Mouse (Mus musculus) left cerebral cortex, adult 11 months (tissue): ENCODE measurements at regions not wholly inside any gene's neighbourhood (a gene's known extent, or its start where the extent isn't known, plus 50 kb on each side); places are given as distances from the start of the nearest gene placed in this dataset.

Experiments used
- DNase-seq: peaks from one replicate; pipeline ENCODE4 v3.0.0; 2022; ENCODE audit warnings: low spot score

DNA sequence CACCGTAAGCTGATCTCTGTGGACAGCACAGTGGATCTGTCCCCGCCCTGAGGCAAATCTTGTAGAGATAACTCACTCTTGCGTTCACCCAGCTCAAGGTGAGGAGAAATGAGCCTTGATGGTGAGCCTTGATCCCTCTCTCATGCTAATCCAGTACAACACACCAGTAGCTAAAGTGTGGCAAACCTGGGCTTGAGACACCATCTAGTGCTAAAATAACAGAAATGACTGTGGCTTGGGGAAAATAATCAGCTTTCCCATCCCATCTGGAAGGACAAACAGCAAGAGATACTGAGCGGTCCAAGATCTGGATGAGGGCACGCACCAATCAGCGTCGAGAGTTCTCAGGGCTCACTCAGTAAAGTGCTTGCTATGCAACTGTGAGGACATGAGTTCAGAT is 50.9 kb upstream of the Cbln4 start:
- DNase-seq, result no peak

DNA sequence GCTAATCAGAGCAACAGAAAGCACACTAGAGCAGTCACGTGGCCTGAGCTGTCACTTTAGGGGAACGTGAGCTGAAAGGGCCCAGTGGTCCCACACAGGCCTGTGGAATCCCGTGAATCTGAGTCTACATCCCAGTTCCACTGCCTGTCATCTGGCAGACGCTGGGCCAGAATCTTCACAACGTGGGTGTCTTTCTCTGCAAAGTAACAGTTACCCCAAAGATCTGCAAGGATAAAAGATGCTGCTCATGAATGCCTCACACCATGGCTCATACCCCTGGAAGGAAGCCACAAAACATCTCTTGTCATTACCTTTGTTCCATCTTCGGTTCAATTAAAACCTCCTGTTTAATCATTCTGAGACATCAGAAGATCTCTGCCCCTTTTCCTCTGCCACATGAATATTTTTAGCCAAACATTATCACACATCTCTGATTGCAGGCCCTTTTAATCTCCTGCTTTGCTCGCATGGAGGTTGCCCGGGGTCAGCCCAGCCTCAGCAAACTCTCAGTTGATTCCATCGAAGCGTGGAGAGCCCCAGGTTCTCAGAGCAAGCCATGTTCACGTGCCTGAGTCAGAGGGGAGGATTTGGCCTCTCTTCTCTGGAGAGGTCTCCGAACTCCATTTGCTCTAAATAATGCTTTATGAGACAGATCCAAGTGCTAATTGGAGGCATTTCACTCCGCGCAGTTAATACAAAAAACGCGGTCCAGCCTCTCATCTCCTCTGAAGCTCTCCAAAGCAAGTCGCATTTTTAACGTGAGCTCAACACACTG is 60.8 kb upstream of the Cbln4 start:
- peak; percentile 24 for DNase-seq

DNA sequence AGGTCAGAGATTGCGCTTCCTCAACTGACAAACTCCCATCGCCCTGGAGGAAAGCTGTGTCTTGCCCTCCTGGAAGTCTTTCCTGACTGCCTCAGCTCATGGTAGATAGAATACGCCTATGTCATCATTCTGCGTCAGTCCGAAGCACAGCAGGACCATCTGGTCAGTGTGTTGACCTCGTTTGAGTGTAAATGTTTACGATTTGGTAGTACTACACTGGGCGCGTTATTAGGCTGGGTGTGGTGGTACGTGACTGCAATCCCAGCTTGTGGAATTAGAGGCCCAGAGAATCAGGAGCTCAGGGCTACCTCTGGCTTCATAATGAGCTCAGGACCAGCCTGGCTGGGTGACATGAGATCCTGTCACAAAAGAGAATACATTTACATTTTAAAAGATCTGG is 62.0 kb upstream of the Cbln4 start:
- no peak for DNase-seq

DNA sequence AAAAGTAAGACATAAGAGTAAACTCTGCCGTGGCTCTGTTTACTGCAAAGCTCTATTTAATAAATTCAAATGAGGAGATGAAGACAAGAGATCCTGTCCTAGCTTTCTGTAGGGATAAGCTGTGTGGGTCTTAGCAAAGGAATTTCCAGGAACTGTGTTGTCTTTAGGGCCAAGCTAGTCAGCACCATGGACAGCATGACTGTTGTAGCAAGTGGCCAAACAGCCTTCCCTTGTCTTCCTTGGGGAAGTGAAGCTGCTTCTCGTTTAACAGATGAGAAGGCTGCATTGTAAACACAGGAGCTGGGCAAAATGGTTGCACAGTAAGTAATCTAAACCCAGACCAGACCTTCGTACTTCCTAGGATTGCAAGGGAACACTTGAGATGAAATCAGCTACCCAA is 67.4 kb upstream of the Cbln4 start:
- DNase-seq, result no peak

DNA sequence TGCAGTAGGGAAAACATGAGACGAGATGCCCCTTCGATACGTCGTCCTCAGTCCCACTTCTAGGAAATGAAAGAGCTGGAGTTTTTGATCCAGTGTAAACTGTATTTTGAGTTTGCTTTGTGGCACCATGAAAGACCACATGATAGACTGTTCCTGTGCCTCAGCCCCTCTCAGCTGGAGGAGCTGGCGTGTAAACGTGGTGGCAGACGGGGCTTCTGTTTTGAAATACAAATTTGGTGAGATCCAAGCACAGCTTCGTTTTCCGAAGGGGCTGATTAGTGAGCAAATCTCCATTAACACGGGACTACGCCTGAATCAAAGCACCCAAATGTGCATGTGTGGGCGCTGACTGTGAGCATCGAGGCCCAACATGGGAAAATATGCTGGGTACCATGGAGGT is 70.4 kb upstream of the Cbln4 start:
- DNase-seq, result no peak

DNA sequence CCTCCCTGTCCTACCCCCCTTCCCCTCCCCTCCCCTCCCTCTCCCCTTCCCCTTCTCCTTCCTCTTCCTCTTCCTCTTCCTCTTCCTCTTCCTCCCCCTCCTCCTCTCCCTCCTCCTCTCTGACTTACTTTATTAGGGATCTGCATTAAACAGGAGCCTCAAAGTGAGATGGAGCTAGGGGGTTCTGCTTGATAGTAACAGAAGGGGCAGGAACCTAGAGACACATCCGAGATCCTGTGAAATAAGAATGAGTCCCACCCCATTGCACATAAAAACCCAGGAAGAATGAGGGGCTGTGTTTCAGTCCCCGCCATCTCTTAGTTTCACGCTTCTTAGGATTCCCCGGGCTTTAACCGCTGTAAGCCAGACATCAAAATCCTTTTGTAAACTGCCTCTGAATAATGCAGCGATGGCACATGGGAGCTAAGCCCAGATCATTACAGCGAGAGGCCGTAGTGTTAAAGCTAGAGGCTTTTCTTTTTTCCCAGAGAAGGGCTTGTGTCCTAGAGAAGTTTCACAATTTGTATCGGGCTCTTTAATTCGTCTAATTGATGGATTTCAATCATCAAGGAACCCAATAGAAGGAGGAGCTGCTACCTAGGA is 72.4 kb upstream of the Cbln4 start:
- DNase-seq, result no peak

DNA sequence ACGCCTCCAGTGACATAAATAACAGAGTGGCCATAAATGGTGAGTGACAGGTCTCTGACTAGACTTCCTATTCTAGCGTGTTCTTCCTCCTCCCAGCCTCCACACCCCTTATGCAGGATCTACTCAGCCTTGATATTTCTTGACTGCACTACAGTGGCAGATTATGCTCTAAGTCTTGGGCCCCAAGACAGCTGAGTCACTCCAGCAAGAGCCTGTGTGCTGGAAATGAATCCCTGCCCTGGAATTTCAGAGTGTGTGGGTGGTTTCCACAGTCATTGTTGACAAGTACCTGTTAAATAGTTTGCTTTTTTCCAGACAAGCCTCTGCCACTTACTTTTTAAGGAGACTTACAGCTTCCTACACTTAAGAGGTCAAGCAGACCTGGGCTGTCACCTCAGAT is 84.3 kb upstream of the Cbln4 start:
- no peak for DNase-seq

DNA sequence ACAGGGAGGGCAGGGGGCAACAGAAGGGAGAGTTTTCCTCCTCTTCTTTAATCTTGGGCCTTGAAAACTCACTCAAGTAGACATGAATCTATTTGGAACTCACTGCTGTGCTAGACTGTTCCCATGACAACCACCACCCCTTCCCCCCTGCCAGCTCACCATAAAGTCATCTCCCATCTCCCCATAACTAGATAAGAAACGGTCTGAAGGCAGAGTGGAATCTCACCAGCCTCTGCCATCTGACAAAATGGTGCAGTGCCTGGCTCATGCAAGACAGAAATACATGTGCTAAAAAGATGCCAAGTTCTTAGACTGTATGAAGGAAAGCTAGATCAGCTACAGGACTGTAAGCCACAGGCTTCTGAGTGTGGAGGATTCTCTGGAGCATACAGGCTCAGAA is 88.0 kb upstream of the Cbln4 start:
- DNase-seq, result no peak

DNA sequence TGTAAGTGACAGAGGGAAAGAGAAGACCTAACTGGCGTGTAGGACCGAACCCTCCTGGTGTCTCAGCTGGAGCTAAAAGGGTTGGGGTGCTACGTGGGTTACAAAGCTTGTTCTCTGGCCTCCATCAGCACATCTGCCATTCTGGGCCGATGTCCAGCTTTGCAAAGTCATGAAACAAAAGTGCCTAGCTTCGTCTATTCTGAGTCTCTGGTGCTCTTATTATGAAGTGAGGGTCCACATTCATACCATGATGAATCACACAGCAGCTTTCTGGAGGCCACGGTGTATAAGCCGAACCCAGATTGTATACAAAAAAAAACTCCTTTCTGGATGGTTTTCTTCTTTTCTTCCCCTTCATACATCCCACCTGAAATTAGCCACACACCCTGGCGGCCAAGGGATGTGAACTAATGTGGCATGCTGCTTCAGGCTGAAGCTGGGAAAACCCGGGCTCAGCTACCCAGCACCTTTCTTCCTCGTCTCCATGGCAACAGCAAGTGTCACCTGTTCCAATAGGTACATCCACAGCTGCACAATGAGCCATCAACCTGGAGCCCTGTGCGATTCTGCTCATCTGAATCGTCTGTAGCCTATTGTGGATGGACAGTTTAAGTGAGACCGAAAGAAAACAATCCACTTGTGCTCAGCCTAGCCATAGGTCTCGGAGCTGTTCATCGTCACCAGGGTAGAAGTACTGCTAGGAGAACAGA is 89.5 kb upstream of the Cbln4 start:
- DNase-seq, result no peak

DNA sequence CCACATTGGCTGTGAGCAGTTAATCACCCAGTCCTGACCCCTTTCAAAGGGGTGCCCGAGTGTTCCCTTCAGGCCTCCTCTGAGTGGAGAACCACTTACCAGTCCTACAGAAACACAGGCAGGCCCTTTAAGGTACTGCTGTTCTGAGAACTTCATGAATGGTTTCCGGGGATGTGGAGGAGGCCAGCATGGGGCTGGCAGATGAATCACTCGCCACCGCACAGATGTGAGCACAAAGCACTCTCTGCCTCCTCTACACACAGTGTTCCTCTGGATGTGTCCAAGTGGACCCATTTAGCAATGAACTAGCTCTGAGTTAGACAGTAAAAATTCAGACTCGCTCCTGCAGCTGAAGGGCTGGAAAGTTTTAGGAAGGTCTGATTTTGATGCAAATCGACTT is 96.8 kb upstream of the Cbln4 start:
- DNase-seq, result no peak

DNA sequence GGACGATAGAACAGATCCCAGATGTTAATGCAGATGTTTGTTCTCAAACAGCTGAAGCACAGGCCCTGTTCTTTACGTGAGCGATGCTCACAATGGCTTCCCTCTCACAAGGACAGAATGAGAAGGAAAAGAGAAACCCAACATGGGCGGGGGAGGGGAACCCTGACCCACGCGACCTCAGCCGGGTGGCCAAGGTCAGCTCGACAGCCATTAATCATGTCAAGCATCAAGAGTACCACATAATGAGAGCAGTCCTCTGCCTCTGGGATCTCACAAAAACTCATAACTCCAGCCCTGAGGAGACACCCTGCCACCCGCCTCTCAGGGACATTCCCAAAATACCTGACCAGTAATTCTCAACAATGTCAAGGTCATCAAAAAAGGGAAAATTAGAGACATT is 100.0 kb upstream of the Cbln4 start:
- no peak for DNase-seq

DNA sequence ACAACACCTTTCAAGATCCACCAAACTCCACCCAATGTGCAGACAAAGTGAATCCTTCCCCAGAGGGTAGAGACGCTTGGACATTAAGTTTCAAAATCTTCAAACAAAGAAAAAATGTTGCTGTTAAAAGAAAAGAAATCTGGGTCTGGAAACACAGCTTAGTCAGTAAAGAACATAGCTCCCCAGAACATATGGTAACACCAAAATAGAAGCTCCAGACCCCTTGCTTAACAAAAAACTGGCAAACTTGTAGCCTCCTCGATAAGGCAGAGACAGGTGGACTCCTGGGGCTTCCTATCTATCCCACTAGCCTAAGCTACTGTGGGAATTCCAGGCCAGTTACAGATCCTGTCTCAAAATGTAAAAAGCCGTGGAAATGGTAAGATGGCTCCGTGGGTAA is 99.6 kb upstream of the Mc3r start:
- DNase-seq, result no peak

DNA sequence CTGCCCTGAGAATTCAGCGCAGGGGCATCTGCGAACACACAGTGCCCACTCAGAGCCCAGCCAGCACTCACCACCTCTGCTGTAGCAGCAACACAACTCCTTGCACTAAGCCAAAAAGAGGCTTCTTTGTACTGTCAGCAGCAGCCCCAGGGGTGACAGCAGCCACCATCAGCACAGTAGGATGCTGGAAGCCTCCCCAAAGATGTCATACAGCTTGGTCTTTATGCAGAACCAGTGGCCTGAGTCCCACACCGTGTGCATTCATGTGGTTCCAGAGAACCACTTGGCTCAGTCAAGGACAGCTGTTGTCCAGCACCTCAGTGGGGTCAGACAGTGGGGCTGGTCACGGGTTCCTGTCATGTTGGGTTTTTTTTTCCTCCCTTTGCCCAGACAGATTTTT is 98.6 kb upstream of the Mc3r start:
- DNase-seq, result no peak

DNA sequence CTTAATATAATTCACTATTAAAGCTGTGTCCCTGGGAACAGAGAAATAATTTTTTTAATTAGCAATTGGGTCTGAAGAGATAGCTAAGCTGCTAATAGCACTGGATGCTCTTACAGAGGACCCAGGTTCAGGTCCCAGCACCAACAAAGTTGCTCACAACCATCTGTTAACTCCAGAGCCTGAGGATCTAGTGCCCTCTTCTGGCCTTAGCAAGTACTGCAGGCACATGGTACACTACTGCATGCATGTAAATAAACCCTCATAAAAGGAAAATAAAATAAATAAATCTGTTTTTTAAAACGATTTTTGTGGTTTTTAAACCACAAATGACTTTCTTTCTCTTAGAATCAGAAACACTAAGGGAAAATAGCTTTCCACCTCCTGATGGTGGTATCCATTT is 97.4 kb upstream of the Mc3r start:
- no peak for DNase-seq

DNA sequence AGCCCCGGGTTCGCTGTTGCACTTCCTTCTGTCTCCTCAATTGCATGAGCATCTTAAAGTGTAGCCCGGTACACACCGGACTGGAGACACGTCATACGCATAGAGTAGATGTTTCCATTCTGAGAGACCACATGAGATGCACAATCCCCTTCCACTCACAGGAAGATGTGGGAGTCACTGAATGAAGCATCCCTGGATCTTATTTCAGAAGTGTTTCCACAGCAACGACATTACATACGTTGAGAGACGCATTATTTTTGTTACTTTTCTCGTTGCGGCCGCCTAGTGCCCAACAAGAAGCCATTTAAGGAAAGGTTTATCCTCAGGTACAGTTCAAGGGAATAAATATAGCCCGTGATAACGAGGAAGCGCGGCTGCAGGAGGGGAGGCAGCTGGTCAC is 88.4 kb upstream of the Mc3r start:
- DNase-seq, result peak; percentile 11

DNA sequence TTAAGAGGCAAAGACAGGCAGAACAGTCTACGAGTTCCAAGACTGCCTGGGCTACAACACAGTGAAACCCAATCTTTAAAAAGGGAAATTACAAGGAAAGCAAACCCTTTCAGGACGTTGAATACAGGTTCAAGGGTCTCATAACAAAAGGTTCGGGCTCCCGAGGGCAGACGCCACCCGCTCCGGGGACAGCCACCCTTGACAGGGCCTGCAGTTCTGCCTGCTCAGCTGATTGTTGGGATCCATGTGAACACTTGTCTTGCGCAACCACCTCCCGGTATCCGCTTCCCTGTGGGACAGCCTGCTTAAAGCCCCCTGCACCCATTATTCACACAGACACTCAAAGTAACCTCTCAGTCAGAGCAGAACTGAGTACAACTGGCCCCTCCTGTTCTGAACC is 70.9 kb upstream of the Mc3r start:
- no peak for DNase-seq

DNA sequence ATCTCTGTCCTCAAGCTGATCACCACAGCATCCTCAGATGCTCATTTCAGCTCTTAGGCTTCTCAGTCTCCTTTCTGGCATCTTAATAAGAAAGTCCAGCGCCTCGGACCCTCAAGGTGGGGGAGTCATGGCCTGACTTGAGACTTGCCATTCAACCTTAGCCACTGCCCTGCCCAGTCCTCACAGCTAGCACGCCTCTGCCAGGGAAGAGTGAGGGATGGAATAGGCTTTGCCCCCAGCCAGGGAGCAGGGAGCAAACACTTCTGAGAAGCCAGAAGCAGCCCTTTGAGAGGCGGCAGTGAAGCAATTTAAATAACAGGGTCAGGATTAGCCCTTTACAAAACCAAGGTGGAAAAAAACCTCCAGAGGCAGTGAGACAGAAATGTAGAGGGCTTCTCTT is 69.0 kb upstream of the Mc3r start:
- no peak for DNase-seq

DNA sequence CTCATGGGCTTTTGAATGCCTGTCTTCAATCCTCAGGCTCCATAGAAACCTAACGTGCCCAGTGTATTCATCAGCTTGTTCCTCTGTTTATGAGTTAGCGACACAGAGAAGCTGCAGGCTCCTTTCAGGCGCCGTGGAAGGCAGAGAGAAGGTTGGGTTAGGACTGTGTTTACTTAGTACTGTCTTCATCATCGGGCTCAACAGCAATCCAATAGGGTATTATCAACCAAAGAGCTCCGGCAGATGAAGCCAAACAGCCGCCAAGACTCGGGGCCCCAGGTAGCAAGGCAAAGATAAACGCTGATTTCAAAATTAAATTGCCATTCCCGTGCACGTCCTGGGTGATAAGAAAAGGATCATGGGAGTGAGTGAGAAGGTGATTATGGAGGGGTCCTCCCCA is 50.5 kb upstream of the Mc3r start:
- no peak for DNase-seq
